Mouse (Mus musculus): Measurements from ENCODE around the gene Mgst2.

- TF ChIP-seq CTCF (IDR thresholded peaks at IDR 0.05; ENCODE audit: extremely low read depth, insufficient read depth, insufficient read length, insufficient replicate concordance) (no peak), POLR2A (IDR thresholded peaks at IDR 0.05; ENCODE audit: low read depth, low read length) (no peak)
Observed at GRCm38 (mm10) chr3:51686316-51686715, 26.2 kb downstream of the Mgst2 start.

Measured in spleen, adult 2 months (tissue).